Mouse (Mus musculus): Measurements from ENCODE around the gene Lgi2. TPM values are rescaled to one million over a fixed set of nuclear protein-coding genes. Genes with fewer than 3 reads are reported as not detected.

The Lgi2 gene
- total RNA-seq (2023) = not detected

DNA sequence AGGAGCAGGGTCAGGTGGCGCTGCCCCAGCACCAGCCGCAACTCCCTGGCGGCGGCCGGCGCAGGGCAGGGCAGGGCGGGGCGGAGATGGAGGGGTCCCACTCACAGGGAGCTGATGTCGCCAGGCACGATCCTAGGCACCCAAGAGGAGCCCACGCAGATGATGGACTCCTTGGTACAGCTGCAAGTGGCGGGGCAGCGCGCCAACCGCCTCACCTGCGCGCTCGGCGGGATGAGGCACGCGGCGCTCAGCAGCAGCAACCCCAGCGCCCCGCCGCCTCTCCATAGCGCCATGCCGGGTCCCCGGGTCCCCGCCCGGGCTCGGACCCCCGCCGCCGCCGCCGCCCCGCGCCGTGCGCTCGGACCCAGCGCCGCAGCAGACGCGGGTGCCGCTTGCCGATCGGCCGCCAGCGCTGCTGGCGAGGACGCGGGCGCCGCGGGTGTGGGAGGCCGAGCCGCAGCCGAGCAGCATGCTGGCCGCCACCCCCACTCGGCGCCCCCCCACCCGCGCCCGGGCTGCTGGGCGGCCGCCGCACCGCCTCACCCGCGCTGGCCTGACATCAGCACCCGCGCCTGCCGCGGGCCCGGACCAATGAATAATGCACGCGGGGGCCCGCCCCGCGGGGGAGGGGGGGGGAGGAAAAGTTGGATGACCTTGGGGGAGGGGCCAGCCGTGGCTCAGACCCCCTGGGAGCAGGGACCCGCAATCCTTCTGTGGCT, at the start of gene Lgi2:
TSS of gene Lgi2 (minus strand) at position 650 of the 719 bp plus-strand sequence.

Other genes with a start within 250 kb of the Lgi2 start
- gene Sod3, start 202.7 kb downstream of the Lgi2 start, total RNA-seq (2023) = not detected
- gene Ccdc149, start 94.9 kb downstream of the Lgi2 start, total RNA-seq (2023) = not detected
- 10 to 100 TPM; 18.8 to 19.4 TPM for gene Sepsecs, start 103.2 kb upstream of the Lgi2 start, total RNA-seq (2023)
- 10 to 100 TPM in 1 of 2 experiments, 1 to 10 TPM in 1; 10.0 to 10.6 TPM for gene Pi4k2b, start 175.1 kb upstream of the Lgi2 start, total RNA-seq (2023)
- gene Zcchc4, start 208.9 kb upstream of the Lgi2 start, total RNA-seq (2023) = 10 to 100 TPM; 17.2 to 21.7 TPM